Mouse (Mus musculus): ENCODE data around the gene Scp2.
A peak's percentile ranks its signal among the peaks of the same experiment; 100 is the strongest.
"Not testable (repeated sequence)": the region's sequence is repeated elsewhere in the genome, so short reads cannot be mapped to it uniquely, and the experiment has no call there.

Scp2 gene

GRCm38 (mm10) chr4:108096345-108096744 lies 48.5 kb downstream of the Scp2 start, which contains the start of gene Podn:
Podn (minus strand) TSS chr4:108096445.
- DNase-seq (ENCODE audit: low spot score): no peak

GRCm38 (mm10) chr4:108092741-108093397 lies 51.9 kb downstream of the Scp2 start:
- DNase-seq (ENCODE audit: low spot score): no peak

DNA sequence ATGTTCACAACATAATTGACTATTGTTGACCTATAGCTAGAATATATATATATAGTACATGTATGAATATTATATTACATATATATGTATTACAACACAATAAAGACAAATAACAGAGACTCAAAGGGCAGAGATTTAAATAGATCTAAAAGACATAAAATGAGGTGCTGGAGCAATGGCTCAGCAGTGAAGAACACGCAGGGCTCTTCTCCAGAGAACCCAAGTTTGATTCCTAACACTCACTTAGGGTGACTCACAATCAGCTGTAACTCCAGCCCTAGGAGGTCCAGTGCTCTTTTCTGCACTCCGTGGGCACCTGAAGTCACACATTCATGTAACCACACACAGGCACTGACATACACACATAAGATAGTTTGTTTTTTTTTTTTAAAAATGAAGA lies 60.8 kb downstream of the Scp2 start:
- no peak for DNase-seq (ENCODE audit: low spot score)

DNA sequence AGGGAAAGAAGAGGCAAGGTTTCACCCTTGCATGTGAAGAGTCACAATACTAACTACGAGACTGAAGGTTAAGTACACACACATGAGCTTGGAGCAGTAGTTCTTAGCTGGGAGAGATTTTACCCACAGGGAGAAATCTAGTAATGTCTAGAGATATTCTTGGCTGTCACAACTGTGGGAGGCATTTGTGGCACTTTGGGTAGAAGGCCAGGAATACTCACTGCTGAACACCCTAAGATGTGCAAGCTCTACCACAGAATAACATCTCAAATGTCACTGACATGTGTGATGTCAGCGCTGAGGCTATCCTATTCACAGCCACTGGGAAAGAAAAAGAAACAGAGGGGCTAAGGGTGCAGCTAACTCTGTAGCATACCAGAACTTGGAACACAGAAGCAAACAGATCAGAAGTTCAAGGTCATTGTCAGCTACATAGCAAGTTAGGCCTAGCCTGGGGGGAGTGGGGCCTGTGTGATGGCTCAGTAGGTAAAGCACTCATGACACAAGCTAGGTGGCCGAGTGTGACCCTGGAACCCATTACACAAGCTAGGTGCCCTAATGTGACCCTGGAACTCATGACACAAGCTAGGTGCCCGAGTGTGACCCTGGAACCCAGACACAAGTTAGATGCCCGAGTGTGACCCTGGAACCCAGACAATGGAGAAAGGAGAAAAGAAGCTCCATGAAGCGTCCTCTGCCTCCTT lies 61.6 kb downstream of the Scp2 start:
- no peak for DNase-seq (ENCODE audit: low spot score)

- no peak for DNase-seq (ENCODE audit: low spot score)
Measured at GRCm38 (mm10) chr4:108082401-108082806, 62.4 kb downstream of the Scp2 start.

DNA sequence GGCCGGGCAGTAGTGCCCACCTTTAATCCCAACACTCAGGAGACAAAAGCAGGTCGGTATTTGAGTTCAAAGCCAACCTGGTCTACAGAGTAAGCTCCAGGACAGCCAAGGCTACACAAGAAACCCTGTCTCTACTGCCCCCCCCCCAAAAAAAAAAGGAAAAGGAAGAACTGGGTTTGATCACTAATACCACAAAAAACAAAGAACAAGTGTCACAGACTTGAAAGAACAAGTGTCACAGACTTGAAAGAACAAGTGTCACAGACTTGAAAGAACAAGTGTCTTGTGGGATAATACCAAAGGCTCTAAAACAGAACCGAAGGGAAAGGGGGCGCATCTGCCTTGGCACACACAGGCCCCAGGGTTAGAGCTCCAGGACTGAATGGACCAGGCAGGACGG lies 63.9 kb downstream of the Scp2 start:
- no peak for DNase-seq (ENCODE audit: low spot score)

DNA sequence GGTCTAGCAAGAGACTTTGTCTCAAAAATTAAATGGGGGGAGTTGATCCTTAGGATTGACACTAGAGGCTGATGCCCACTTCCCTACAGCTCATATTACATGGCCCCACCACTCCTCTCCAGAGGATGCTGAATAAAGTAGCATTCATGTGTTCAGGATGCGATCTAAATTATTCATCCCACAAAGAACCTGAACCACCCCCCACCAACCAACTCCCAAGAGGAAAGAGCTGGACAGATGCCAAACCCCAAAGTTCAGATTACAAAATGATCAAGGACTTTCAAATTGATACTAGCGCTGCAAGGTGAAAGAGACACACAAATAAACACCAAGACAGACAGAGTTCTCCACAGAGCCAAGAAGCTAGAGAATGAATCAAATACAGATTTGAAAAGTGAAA lies 65.0 kb downstream of the Scp2 start:
- no peak for DNase-seq (ENCODE audit: low spot score)

GRCm38 (mm10) chr4:108079191-108079590 lies 65.6 kb downstream of the Scp2 start:
- not testable (repeated sequence) for DNase-seq (ENCODE audit: low spot score)

- DNase-seq (ENCODE audit: low spot score): no peak
Measured at GRCm38 (mm10) chr4:108077224-108077955, 67.4 kb downstream of the Scp2 start.

- DNase-seq (ENCODE audit: low spot score): peak; percentile 50
Measured at GRCm38 (mm10) chr4:108074204-108074823, 70.5 kb downstream of the Scp2 start.

DNA sequence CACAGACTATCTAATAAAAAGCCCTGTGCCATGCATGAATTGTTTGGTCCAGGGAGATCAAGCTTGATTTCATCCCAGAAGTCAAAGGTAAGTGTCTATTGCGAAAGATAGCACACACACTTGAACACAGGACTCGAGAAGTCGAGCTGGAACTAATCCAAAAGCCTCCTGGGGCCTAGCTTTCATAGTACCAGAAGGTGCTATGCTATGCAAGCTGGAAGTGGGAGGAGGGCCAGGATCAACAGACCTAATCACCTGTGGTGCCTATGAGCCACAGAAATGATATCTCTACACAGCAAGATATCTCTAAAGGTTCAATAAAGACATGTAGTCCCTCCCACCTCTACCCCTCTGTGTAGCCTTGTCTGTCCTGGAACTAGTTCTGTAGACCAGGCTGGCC lies 72.7 kb downstream of the Scp2 start:
- peak; percentile 82 for DNase-seq (ENCODE audit: low spot score)

GRCm38 (mm10) chr4:108071235-108071901 lies 73.4 kb downstream of the Scp2 start:
- DNase-seq (ENCODE audit: low spot score): peak; percentile 96

- no peak for DNase-seq (ENCODE audit: low spot score)
Measured at GRCm38 (mm10) chr4:108070723-108071122, 74.1 kb downstream of the Scp2 start.

DNA sequence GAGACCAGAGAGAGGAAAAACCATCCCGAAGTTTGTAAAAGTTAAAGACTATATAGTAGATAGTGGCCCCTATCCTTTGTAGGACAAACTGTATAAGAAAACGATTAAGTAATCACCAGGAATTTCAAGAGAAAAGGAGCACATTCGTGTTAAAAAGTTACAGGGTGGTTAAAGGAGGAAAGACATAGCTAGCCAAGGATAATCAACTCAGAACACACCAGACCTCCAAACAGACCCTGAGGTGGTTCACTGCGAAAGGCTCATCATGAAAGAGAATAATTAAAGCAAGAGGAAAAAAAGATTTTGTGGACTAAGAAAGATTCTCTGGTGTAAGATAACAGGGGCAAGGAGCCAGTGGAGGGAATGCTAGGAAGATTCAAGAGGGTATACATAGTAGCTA lies 74.5 kb downstream of the Scp2 start:
- DNase-seq (ENCODE audit: low spot score): no peak

- DNase-seq (ENCODE audit: low spot score): no peak
Measured at GRCm38 (mm10) chr4:108068081-108068480, 76.7 kb downstream of the Scp2 start.

- no peak for DNase-seq (ENCODE audit: low spot score)
Measured at GRCm38 (mm10) chr4:108067261-108067660, 77.5 kb downstream of the Scp2 start.

GRCm38 (mm10) chr4:108066569-108066968 lies 78.2 kb downstream of the Scp2 start:
- DNase-seq (ENCODE audit: low spot score): no peak

GRCm38 (mm10) chr4:108065176-108065844 lies 79.5 kb downstream of the Scp2 start:
- no peak for DNase-seq (ENCODE audit: low spot score)

- no peak for DNase-seq (ENCODE audit: low spot score)
Measured at GRCm38 (mm10) chr4:108063616-108064015, 81.2 kb downstream of the Scp2 start.

DNA sequence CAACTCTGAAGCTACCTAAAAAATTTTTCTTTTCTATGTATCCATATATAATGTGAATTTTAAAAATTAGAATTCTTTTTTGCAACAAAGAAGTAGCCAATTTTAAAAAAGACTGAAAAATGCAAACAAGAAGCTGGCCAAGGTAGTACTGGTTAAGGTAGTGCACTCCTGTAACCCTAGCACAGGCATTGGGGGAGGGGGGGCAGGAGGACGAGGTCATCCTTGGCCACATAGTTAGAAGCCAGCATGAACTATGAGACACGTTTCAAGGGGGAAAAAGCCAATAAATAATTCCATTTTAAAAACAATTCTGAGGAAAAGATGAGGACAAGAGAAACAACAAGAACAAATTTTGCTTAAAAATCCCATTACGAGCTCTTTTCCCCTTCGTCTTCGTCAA lies 82.3 kb downstream of the Scp2 start:
- no peak for DNase-seq (ENCODE audit: low spot score)

- DNase-seq (ENCODE audit: low spot score): no peak
Measured at GRCm38 (mm10) chr4:108060774-108061173, 84.0 kb downstream of the Scp2 start.
